Mouse (Mus musculus) lung, postnatal 0 days (tissue): ENCODE data around the gene Arhgap35. TPM values are rescaled to one million over a fixed set of nuclear protein-coding genes. Genes with fewer than 3 reads are reported as not detected.
"Not testable (repeated sequence)": the region's sequence is repeated elsewhere in the genome, so short reads cannot be mapped to it uniquely, and the experiment has no call there.

Source experiments
- ATAC-seq: fragments of 200-750 bp; cut with Nextera tagmentation; 2 replicates; pipeline ENCODE4 v1.8.0; 2017; ENCODE audit warnings: moderate library complexity
- DNase-seq: peaks from one replicate; pipeline ENCODE4 v3.0.0-alpha.2; 2016; ENCODE audit warnings: low spot score
- H3K27ac ChIP-seq: fragments of 300-500 bp; sonication (generic); 2 replicates; pipeline ENCODE4 v1.5.1; 2014; ENCODE audit warnings: antibody characterized with exemption, mild to moderate bottlenecking, low read length, mixed read lengths
- H3K27me3 ChIP-seq: fragments of 300-500 bp; sonication (generic); replicated peaks from 2 replicates; pipeline ENCODE4 v1.6.1; 2014; ENCODE audit warnings: low read length, mixed read lengths; ENCODE audit not compliant: insufficient read depth
- H3K36me3 ChIP-seq: fragments of 300-500 bp; sonication (generic); 2 replicates; pipeline ENCODE4 v1.6.1; 2014; ENCODE audit warnings: low read length, mixed read lengths; ENCODE audit not compliant: insufficient read depth
- H3K4me1 ChIP-seq: fragments of 300-500 bp; sonication (generic); 2 replicates; pipeline ENCODE4 v1.6.1; 2014; ENCODE audit warnings: antibody characterized with exemption, low read depth, low read length, mixed read lengths; ENCODE audit not compliant: insufficient read depth
- H3K4me2 ChIP-seq: fragments of 300-500 bp; sonication (generic); replicated peaks from 2 replicates; pipeline ENCODE4 v1.6.1; 2014; ENCODE audit warnings: low read depth, mild to moderate bottlenecking, low read length, moderate library complexity, mixed read lengths
- H3K4me3 ChIP-seq: fragments of 300-500 bp; sonication (generic); 2 replicates; pipeline ENCODE4 v1.5.1; 2014; ENCODE audit warnings: low read depth, low read length
- H3K9ac ChIP-seq: fragments of 300-500 bp; sonication (generic); replicated peaks from 2 replicates; pipeline ENCODE4 v1.6.1; 2014; ENCODE audit warnings: low read depth, mild to moderate bottlenecking
- H3K9me3 ChIP-seq: fragments of 300-500 bp; sonication (generic); 2 replicates; pipeline ENCODE4 v1.6.1; 2016; ENCODE audit warnings: low read length, mixed read lengths
- CTCF ChIP-seq: IDR thresholded peaks from 2 replicates; pipeline ENCODE4 v1.5.1; 2016; ENCODE audit warnings: antibody characterized with exemption, mild to moderate bottlenecking
- EP300 ChIP-seq: IDR thresholded peaks from 2 replicates; pipeline ENCODE4 v1.6.1; 2016; ENCODE audit warnings: antibody characterized with exemption, mild to moderate bottlenecking, control low read depth
- WGBS: fragments of 180-500 bp; shearing (Covaris S2); extraction: QIAGEN DNeasy Blood & Tissue Kit; methylation state at CpG from one replicate; pipeline ENCODE4 v1.1.7; 2014; 5-methylcytosine and 5-hydroxymethylcytosine counted together
- polyA plus RNA-seq: library from polyadenylated mRNA; unstranded; fragments of >200 nt; fragmentation: Nextera tagmentation; extraction: Ambion mirVana; gene quantifications from 2 replicates; pipeline ENCODE4 v1.2.1, GENCODE M21; 2015

Arhgap35 gene
- polyA plus RNA-seq, 1 experiment from 2014 or later, result 8.2 TPM

DNA sequence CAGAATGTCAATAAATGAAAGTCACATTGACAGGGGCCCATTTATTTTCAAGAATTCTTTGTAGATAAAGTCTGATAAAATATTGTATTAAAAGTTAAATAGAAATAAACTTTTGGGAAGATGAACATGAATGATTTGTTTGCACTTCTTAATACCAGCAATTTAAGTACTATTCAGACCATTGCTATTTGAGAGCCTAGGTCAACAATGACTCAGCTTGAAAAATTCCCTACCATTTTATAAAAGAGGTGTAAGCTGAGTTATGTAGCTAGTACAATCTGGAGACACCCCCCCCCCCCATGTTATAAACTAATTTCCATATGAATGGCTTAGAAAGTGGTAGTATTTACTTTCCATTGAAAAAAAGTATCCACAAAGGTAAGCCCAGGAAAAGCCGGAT is 5.8 kb downstream of the Arhgap35 start:
- Histone ChIP-seq H3K4me2 (no peak overlapping the region), H3K4me3 (no peak overlapping the region), H3K27me3 (no peaks in the 10 kb centered on the region), H3K36me3 (no peaks in the 10 kb centered on the region), H3K9ac (no peak overlapping the region), H3K9me3 (no peaks in the 10 kb centered on the region), H3K27ac (no peak overlapping the region), H3K4me1 (peaks cover 28% of the 10 kb centered on the region)
- DNase-seq, result peak; percentile 68
- peak; percentile 40; the same call in 1 of the 2 replicates for ATAC-seq
- TF ChIP-seq CTCF, result no peak
- peak; percentile 67 for TF ChIP-seq EP300
- WGBS, result 76% methylated on average over 1 of the region's 1 CpGs

DNA sequence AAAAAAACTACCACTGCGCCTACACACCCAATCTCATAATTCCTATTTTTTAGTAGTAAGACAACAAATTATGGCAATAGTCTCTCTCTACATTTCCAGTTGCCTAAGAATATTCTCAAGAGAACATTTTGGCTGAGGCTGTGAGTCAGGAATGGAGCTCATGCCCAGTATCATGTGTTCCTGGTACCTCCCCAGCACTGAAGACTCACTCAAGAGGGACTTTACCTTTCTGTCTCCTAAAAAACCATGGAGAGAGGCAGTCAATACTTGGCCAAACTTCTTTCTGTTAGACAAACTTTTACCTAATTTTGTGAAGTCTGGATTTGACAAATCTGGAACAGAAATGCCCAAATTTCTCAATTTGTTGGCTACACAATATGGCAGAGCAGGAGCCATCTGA is 6.7 kb downstream of the Arhgap35 start:
- ATAC-seq, result no peak
- no peak overlapping the region for H3K4me2 ChIP-seq
- H3K4me3 ChIP-seq, result no peak overlapping the region
- no peaks in the 10 kb centered on the region for H3K27me3 ChIP-seq
- H3K27ac ChIP-seq, result no peak overlapping the region; the same call in 1 of the 2 replicates
- WGBS, result 100% methylated on average over 1 of the region's 1 CpGs
- H3K9ac ChIP-seq, result no peak overlapping the region
- DNase-seq, result no peak
- TF ChIP-seq CTCF (no peak), EP300 (no peak)
- no peaks in the 10 kb centered on the region for H3K36me3 ChIP-seq
- no peaks in the 10 kb centered on the region for H3K9me3 ChIP-seq
- H3K4me1 ChIP-seq, result peaks cover 23% of the 10 kb centered on the region

DNA sequence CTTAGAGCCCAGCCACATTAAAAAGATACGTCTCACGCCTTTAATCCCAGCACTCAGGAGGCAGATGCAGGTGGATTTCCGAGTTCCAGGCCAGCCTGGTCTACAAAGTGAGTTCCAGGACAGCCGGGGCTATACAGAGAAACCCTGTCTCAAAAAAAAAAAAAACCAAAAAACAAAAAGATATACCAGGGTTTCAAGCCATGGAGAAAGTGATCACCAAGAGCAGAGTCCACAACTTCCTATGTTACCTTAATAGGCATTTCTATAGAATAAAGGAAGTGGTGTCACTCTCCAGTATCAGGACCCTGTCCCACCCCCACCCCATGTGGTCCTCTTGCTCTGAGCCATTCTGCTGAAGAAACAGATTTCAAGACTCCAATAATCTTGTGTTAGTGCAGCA is 8.0 kb downstream of the Arhgap35 start:
- not testable (repeated sequence) for ATAC-seq

DNA sequence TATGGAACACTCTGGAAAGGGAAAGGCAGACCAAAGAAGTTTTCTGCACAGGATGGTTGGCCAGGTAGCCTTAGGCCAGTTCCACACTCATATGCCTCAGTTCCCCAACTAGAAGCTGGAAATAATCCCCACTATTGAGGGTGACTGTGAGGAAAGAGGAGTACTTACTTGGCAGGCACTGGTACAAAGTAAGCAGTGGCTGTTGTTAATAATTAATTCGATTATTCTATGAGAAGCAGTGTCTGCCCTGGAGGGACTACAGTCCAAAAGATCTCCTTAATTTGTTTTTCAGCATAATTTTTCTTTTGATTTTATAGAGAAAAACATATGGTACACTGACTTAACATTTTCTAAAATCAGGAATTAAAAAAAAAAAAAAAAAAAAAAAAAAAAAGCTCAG is 10.7 kb downstream of the Arhgap35 start:
- Histone ChIP-seq H3K4me1 (peaks cover 11% of the 10 kb centered on the region; the same call in 1 of the 2 replicates), H3K9ac (no peak overlapping the region), H3K36me3 (no peaks in the 10 kb centered on the region), H3K9me3 (no peaks in the 10 kb centered on the region), H3K4me3 (no peak overlapping the region), H3K27me3 (no peaks in the 10 kb centered on the region), H3K27ac (no peak overlapping the region), H3K4me2 (no peak overlapping the region)
- 86% methylated on average over 1 of the region's 1 CpGs for WGBS
- DNase-seq (no peak), ATAC-seq (no peak)
- TF ChIP-seq EP300 (no peak), CTCF (no peak)

More for the DNA sequence above, 8.0 kb downstream of the Arhgap35 start:
- H3K4me3 ChIP-seq, H3K9me3 ChIP-seq, H3K9ac ChIP-seq, H3K4me2 ChIP-seq, DNase-seq, H3K27ac ChIP-seq, H3K27me3 ChIP-seq, H3K36me3 ChIP-seq: not testable (repeated sequence)
- WGBS, result 90% methylated on average over 4 of the region's 4 CpGs
- peaks cover 16% of the 10 kb centered on the region; the same call in 1 of the 2 replicates for H3K4me1 ChIP-seq

DNA sequence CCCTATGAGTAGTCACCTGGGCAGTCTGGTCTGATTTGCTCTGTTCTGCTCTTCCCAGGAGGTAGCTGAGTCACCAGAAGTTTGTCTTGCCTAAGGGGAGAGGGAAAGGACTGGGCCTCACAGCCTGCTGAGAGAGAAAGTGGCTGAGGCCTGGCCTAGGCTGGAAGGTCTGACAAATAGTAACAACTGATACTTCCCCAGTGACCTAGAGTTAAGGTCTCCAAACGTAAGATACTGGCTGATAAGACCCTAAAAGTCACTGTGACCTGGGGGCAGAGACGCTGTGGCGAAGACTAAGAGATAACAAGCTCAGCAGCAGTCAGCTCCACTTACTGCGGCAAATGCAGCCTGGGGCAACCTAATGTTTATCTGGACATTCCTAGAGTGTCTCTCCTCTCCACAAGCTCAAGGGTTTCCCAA is 13.1 kb downstream of the Arhgap35 start:
- ATAC-seq (no peak), DNase-seq (no peak)
- TF ChIP-seq CTCF (no peak), EP300 (no peak)
- no peak overlapping the region for H3K4me2 ChIP-seq
- peak overlapping the region; percentile 52; the same call in 1 of the 2 replicates for H3K27ac ChIP-seq
- H3K36me3 ChIP-seq, result no peaks in the 10 kb centered on the region
- peaks cover 11% of the 10 kb centered on the region; the same call in 1 of the 2 replicates for H3K4me1 ChIP-seq
- H3K9me3 ChIP-seq, result no peaks in the 10 kb centered on the region
- H3K4me3 ChIP-seq, result no peak overlapping the region
- 30% methylated on average over 4 of the region's 4 CpGs for WGBS
- H3K9ac ChIP-seq, result no peak overlapping the region
- no peaks in the 10 kb centered on the region for H3K27me3 ChIP-seq

DNA sequence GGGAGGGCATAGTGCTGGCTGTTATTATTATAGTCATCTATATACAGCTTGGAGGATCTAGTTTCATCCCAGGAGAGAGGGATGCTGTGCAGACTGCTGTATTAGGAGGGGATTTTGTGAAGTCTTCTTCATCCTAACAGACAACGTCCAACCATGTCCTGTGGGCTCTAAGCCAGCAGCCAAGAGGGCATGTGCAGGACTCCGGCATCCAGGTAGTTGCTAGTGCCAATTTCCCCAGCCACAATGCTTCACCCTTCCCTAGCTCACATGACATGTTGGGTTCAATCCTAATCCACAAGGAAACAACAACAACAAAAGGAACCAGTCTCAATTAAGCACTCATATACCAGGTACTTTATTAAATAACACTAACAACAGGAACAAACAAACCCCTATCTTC is 15.8 kb downstream of the Arhgap35 start:
- DNase-seq, result no peak
- H3K36me3 ChIP-seq, result no peaks in the 10 kb centered on the region
- H3K4me1 ChIP-seq, result peaks cover 11% of the 10 kb centered on the region; the same call in 1 of the 2 replicates
- no peak for ATAC-seq
- no peak for TF ChIP-seq EP300
- no peak for TF ChIP-seq CTCF
- no peaks in the 10 kb centered on the region for H3K9me3 ChIP-seq
- no peaks in the 10 kb centered on the region for H3K27me3 ChIP-seq
- no peak overlapping the region for H3K4me3 ChIP-seq
- WGBS, result 51% methylated on average over 2 of the region's 2 CpGs
- no peak overlapping the region for H3K4me2 ChIP-seq
- H3K27ac ChIP-seq, result no peak overlapping the region
- no peak overlapping the region for H3K9ac ChIP-seq

DNA sequence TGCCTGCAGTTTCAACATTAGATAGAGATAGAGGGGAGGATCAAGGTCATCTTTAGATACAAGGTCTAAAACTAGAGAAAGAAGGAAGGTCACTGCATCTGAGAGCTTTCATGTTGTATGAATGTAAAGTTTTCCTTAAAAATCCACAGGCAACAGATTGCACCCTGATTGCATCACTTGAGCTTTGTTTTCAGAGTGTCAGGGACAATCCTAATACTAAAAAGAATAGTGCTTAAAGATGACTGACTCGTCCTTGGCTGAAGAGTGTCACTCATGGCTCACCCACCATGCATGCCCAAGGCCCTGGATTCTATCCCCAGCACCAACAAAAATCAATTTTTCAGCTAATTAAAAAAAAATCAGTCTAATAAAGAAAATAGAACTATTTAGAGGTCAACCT is 23.5 kb downstream of the Arhgap35 start:
- TF ChIP-seq CTCF (no peak), EP300 (no peak)
- H3K27ac ChIP-seq, result no peak overlapping the region
- no peak for ATAC-seq
- no peak overlapping the region for H3K9ac ChIP-seq
- 60% methylated on average over 1 of the region's 1 CpGs for WGBS
- H3K4me1 ChIP-seq, result peaks cover 3% of the 10 kb centered on the region; the same call in 1 of the 2 replicates
- H3K4me2 ChIP-seq, result no peak overlapping the region
- DNase-seq, result no peak
- H3K36me3 ChIP-seq, result no peaks in the 10 kb centered on the region
- no peaks in the 10 kb centered on the region for H3K27me3 ChIP-seq
- H3K9me3 ChIP-seq, result no peaks in the 10 kb centered on the region
- H3K4me3 ChIP-seq, result no peak overlapping the region
